Mouse (Mus musculus) heart, embryonic 10.5 days (tissue): ENCODE results near the gene Nr2c2. TPM values are rescaled to one million over a fixed set of nuclear protein-coding genes. Genes with fewer than 3 reads are reported as not detected.

ENCODE experiments used
- DNase-seq: peaks from one replicate; pipeline ENCODE4 v3.0.0-alpha.2; 2017; ENCODE audit warnings: low spot score
- H3K27ac ChIP-seq: fragments of 300-500 bp; sonication (generic); 2 replicates; pipeline ENCODE4 v1.5.1; 2016; ENCODE audit warnings: mild to moderate bottlenecking
- H3K27me3 ChIP-seq: fragments of 300-500 bp; sonication (generic); 2 replicates; pipeline ENCODE4 v1.6.1; 2016; ENCODE audit warnings: mild to moderate bottlenecking; ENCODE audit not compliant: poor library complexity, insufficient read depth, severe bottlenecking
- H3K36me3 ChIP-seq: fragments of 300-500 bp; sonication (generic); 2 replicates; pipeline ENCODE4 v1.6.1; 2016; ENCODE audit warnings: mild to moderate bottlenecking, moderate library complexity
- H3K4me1 ChIP-seq: fragments of 300-500 bp; sonication (generic); 2 replicates; pipeline ENCODE4 v1.6.1; 2016; ENCODE audit warnings: mild to moderate bottlenecking
- H3K4me3 ChIP-seq: fragments of 300-500 bp; sonication (generic); 2 replicates; pipeline ENCODE4 v1.5.1; 2016; ENCODE audit warnings: mild to moderate bottlenecking, moderate library complexity
- H3K9me3 ChIP-seq: fragments of 300-500 bp; sonication (generic); 2 replicates; pipeline ENCODE4 v1.6.1; 2016; ENCODE audit warnings: mild to moderate bottlenecking, moderate library complexity
- WGBS: fragments of 180-500 bp; shearing (Covaris S2); methylation state at CpG from one replicate; pipeline ENCODE4 v1.1.7; 2016; 5-methylcytosine and 5-hydroxymethylcytosine counted together
- polyA plus RNA-seq: library from polyadenylated mRNA; unstranded; fragments of >200 nt; fragmentation: Nextera tagmentation; extraction: Ambion mirVana; gene quantifications from 2 replicates; pipeline ENCODE4 v1.2.1, GENCODE M21; 2016

The Nr2c2 gene
- polyA plus RNA-seq, 1 experiment from 2014 or later, result 15.0 TPM

DNA sequence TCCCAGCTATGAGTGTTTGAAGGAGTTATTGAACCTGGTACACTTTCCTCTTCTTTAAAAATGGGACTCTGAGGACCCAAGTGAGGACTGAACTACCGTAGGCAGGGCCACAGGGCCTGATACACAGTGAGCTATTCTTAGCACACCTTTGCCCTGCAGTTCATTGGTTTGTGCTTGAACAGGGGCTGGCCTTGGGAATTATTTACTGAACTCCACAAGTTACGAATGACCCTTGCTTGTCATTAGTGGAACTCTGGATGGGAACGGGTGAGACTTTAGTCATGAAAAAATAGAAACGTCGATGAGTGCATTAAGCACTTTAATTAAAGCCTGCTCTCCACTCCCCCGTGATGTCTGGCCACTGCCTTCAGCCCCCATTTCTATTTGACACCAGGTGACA is 130.4 kb downstream of the Nr2c2 start:
- H3K9me3 ChIP-seq, result no peaks in the 10 kb centered on the region
- no peak for DNase-seq
- H3K4me1 ChIP-seq, result peaks cover 3% of the 10 kb centered on the region; the same call in 1 of the 2 replicates
- no peak overlapping the region for H3K27ac ChIP-seq
- no peaks in the 10 kb centered on the region for H3K27me3 ChIP-seq
- H3K36me3 ChIP-seq, result no peaks in the 10 kb centered on the region
- no peak overlapping the region for H3K4me3 ChIP-seq
- 77% methylated on average over 6 of the region's 6 CpGs for WGBS

DNA sequence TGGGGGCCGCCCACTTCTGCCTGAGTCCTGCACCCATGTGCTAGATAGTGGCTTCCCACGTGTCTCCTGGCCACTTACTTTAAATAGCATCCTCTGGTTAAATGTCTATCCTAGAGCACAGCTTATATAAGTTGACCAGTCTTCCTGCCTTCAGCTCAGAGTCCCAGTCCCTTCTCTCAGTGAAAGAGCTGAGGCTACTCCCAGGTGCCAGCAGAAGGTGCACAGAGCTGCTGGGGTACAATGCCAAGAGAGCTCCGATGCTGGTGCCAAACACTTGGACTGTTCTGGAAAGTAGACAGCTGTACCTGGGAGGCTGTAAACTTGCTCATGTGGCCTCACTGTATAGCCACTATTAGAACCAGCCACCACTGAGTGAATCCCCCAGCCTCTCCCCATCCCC is 130.8 kb downstream of the Nr2c2 start:
- no peaks in the 10 kb centered on the region for H3K27me3 ChIP-seq

More for the DNA sequence above, 130.8 kb downstream of the Nr2c2 start:
- Histone ChIP-seq H3K4me3 (no peak overlapping the region), H3K4me1 (peaks cover 3% of the 10 kb centered on the region; the same call in 1 of the 2 replicates), H3K9me3 (no peaks in the 10 kb centered on the region), H3K27ac (no peak overlapping the region), H3K36me3 (no peaks in the 10 kb centered on the region)
- WGBS, result 67% methylated on average over 3 of the region's 3 CpGs
- no peak for DNase-seq

Other genes starting within 250 kb of the Nr2c2 start
- 22.1 and 26.2 TPM in 2 replicates for gene Ccdc174, start 213.3 kb upstream of the Nr2c2 start, polyA plus RNA-seq
- 0.19 and 0.51 TPM in 2 replicates for gene 4930590J08Rik, start 188.6 kb upstream of the Nr2c2 start, polyA plus RNA-seq
- 12.9 and 15.7 TPM in 2 replicates for gene Fgd5, start 112.5 kb upstream of the Nr2c2 start, polyA plus RNA-seq
- 86.0 and 95.1 TPM in 2 replicates for gene Mrps25, start 92.6 kb downstream of the Nr2c2 start, polyA plus RNA-seq
- gene Rbsn, start 123.5 kb downstream of the Nr2c2 start, polyA plus RNA-seq, result 18.7 and 19.1 TPM in 2 replicates
- gene Trh, start 153.3 kb downstream of the Nr2c2 start, polyA plus RNA-seq, result 0.53 and 0.83 TPM in 2 replicates